17 mouse cellular contexts compared by ENCODE assay signal in genomic region chr1:153909963-153910291, GRCm38 (mm10). TPM values are rescaled to one million over a fixed set of nuclear protein-coding genes. Genes with fewer than 3 reads are reported as not detected.
DNase-seq lines count a peak whose midpoint lies in the region; ATAC-seq and TF ChIP-seq lines count a peak whose summit lies in the region.
"Had no signal": no experiment of that assay in that cellular context is flagged by ENCODE, and none has a peak within 500 bp of the region (broad histone marks: within the 10 kb centered on the region; RNA-seq: fewer than 3 reads in every experiment).

No protein-coding gene starts in this region.

- H3K4me3 ChIP-seq in heart, adult 2 months: no peak overlapping the region
- no peak overlapping the region for H3K4me3 ChIP-seq in heart, embryonic 10.5 days
- H3K4me3 ChIP-seq in lung, embryonic 14.5 days (ENCODE audit: low read depth, low read length): no peak overlapping the region
- H3K4me3 ChIP-seq in intestine, embryonic 16.5 days (ENCODE audit: low read length): no peak overlapping the region
- H3K4me3 ChIP-seq: embryonic facial prominence, embryonic 15.5 days; hindbrain, embryonic 13.5 days; limb, embryonic 12.5 days; midbrain, embryonic 13.5 days had no signal

- peak; percentile 42; the same call in 1 of the 2 replicates for ATAC-seq in lung, embryonic 14.5 days (ENCODE audit: insufficient read depth)
- ATAC-seq in erythroid progenitor cell, adult 5-6 weeks (replicated peaks; ENCODE audit: low FRiP score, poor library complexity, severe bottlenecking): peak; percentile 80
- peak; percentile 49 for ATAC-seq in megakaryocyte progenitor cell, adult 5-6 weeks (replicated peaks; ENCODE audit: poor library complexity)
- ATAC-seq in intestine, embryonic 16.5 days: no peak
- ATAC-seq: forebrain, postnatal 0 days; midbrain, embryonic 13.5 days had no signal

- H3K79me2 ChIP-seq in heart, adult 2 months (replicated peaks; ENCODE audit: control insufficient read depth, insufficient read depth, low read length): no peaks in the 10 kb centered on the region

- H3K36me3 ChIP-seq in heart, adult 2 months (ENCODE audit: control insufficient read depth, insufficient read depth, low read length): peaks cover 31% of the 10 kb centered on the region
- H3K36me3 ChIP-seq in heart, embryonic 10.5 days: peaks cover 57% of the 10 kb centered on the region
- H3K36me3 ChIP-seq in lung, embryonic 14.5 days (ENCODE audit: insufficient read depth): peaks cover 50% of the 10 kb centered on the region
- peaks cover 12% of the 10 kb centered on the region for H3K36me3 ChIP-seq in intestine, embryonic 16.5 days (ENCODE audit: control insufficient read depth, insufficient read depth, low read length)

- no peak overlapping the region for H3K27ac ChIP-seq in heart, adult 2 months
- H3K27ac ChIP-seq in heart, embryonic 10.5 days: no peak overlapping the region
- peak overlapping the region; percentile 21; the same call in 1 of the 2 replicates for H3K27ac ChIP-seq in lung, embryonic 14.5 days (ENCODE audit: low read depth)
- no peak overlapping the region for H3K27ac ChIP-seq in intestine, embryonic 16.5 days (ENCODE audit: low read length)
- H3K27ac ChIP-seq: embryonic facial prominence, embryonic 15.5 days; hindbrain, embryonic 13.5 days; limb, embryonic 12.5 days; midbrain, embryonic 13.5 days had no signal

- TF ChIP-seq EP300 in heart, adult 2 months (IDR thresholded peaks at IDR 0.05; ENCODE audit: insufficient read depth, low read depth, low read length): 0 out of 2 replicates have a peak, but pooled peaks have one; percentile 30

- 68% methylated on average over 9 of the region's 9 CpGs for WGBS in heart, adult 2 months
- 91% methylated on average over 9 of the region's 9 CpGs for whole genome bisulfite sequencing in heart, embryonic 10.5 days
- 66% methylated on average over 9 of the region's 9 CpGs for WGBS in lung, embryonic 14.5 days
- WGBS in intestine, embryonic 16.5 days: 89% methylated on average over 9 of the region's 9 CpGs

- intact Hi-C loops in heart, adult 2 months (cut with DNase I): no loop called here

- H3K4me1 ChIP-seq in heart, adult 2 months (ENCODE audit: control insufficient read depth, insufficient read depth, low read length): peaks cover 11% of the 10 kb centered on the region
- no peaks in the 10 kb centered on the region for H3K4me1 ChIP-seq in heart, embryonic 10.5 days
- no peaks in the 10 kb centered on the region for H3K4me1 ChIP-seq in lung, embryonic 14.5 days (ENCODE audit: insufficient read depth)
- H3K4me1 ChIP-seq in intestine, embryonic 16.5 days (ENCODE audit: control insufficient read depth, insufficient read depth, low read length): no peaks in the 10 kb centered on the region
- H3K4me1 ChIP-seq: embryonic facial prominence, embryonic 15.5 days; hindbrain, embryonic 13.5 days; limb, embryonic 12.5 days had no signal

- no peak for DNase-seq in heart, adult 2 months
- DNase-seq in heart, embryonic 10.5 days (ENCODE audit: low spot score): no peak
- DNase-seq in lung, embryonic 14.5 days: no peak
- DNase-seq in lung, adult 18-20 months: no peak
- no peak for DNase-seq in cerebellum, postnatal 36 days
- DNase-seq: adrenal gland, postnatal 10 days; cerebellum, postnatal 25 days; forebrain, postnatal 0 days had no signal

- H3K4me2 ChIP-seq in lung, embryonic 14.5 days: no peak overlapping the region
- no peak overlapping the region for H3K4me2 ChIP-seq in intestine, embryonic 16.5 days (ENCODE audit: low read depth, low read length)
- H3K4me2 ChIP-seq: embryonic facial prominence, embryonic 15.5 days; hindbrain, embryonic 13.5 days; limb, embryonic 12.5 days; midbrain, embryonic 13.5 days had no signal

- no peak overlapping the region for H3K9ac ChIP-seq in heart, adult 2 months (ENCODE audit: low read depth, low read length)
- no peak overlapping the region for H3K9ac ChIP-seq in lung, embryonic 14.5 days
- H3K9ac ChIP-seq in intestine, embryonic 16.5 days (ENCODE audit: low read depth, low read length): no peak overlapping the region
- H3K9ac ChIP-seq: embryonic facial prominence, embryonic 15.5 days; forebrain, postnatal 0 days; hindbrain, embryonic 13.5 days; limb, embryonic 12.5 days; midbrain, embryonic 13.5 days had no signal

- no peak for TF ChIP-seq CTCF in heart, adult 2 months (IDR thresholded peaks at IDR 0.05)
- TF ChIP-seq CTCF in lung, embryonic 14.5 days (IDR thresholded peaks at IDR 0.05; ENCODE audit: low read depth): no peak

- TF ChIP-seq POLR2A in heart, adult 2 months (IDR thresholded peaks at IDR 0.05; ENCODE audit: insufficient read depth, low read depth, low read length): peak; percentile 42; the same call in 1 of the 2 replicates

- no peaks in the 10 kb centered on the region for H3K27me3 ChIP-seq in heart, adult 2 months (ENCODE audit: control insufficient read depth, insufficient read depth, low read length)
- H3K27me3 ChIP-seq in heart, embryonic 10.5 days (ENCODE audit: insufficient read depth, poor library complexity, severe bottlenecking): no peaks in the 10 kb centered on the region
- no peaks in the 10 kb centered on the region for H3K27me3 ChIP-seq in lung, embryonic 14.5 days (ENCODE audit: insufficient read depth, low read length)
- no peaks in the 10 kb centered on the region for H3K27me3 ChIP-seq in intestine, embryonic 16.5 days (replicated peaks; ENCODE audit: control insufficient read depth, insufficient read depth, low read length)
- H3K27me3 ChIP-seq: embryonic facial prominence, embryonic 15.5 days; hindbrain, embryonic 13.5 days; limb, embryonic 12.5 days; midbrain, embryonic 13.5 days had no signal

- no peaks in the 10 kb centered on the region for H3K9me3 ChIP-seq in heart, embryonic 10.5 days
- H3K9me3 ChIP-seq in lung, embryonic 14.5 days (ENCODE audit: low read depth, low read length): no peaks in the 10 kb centered on the region
- H3K9me3 ChIP-seq in intestine, embryonic 16.5 days (ENCODE audit: control insufficient read depth, low read length): no peaks in the 10 kb centered on the region
- H3K9me3 ChIP-seq: embryonic facial prominence, embryonic 15.5 days; hindbrain, embryonic 13.5 days; limb, embryonic 12.5 days; midbrain, embryonic 13.5 days had no signal

RNA-seq across cellular contexts. Expression of gene Teddm2, which starts 9.9 kb away (rescaled TPM):
- total RNA-seq in heart, adult 2 months (2021): under 1 TPM; 0.91 TPM
- polyA plus RNA-seq in heart, adult 2 months (2012; rRNA removed): 0.49 and 1.00 TPM in 2 replicates
- 0.18 and 0.34 TPM in 2 replicates for polyA plus RNA-seq in heart, embryonic 10.5 days (2016; fragmentation: Nextera tagmentation; extraction: Ambion mirVana)
- 0.36 and 0.58 TPM in 2 replicates for polyA plus RNA-seq in lung, embryonic 14.5 days (2014; fragmentation: Nextera tagmentation; extraction: Ambion mirVana)
- 0.72 TPM in 1 of 2 replicates, not detected in the other for total RNA-seq in erythroid progenitor cell, adult 5-6 weeks (2015; ENCODE audit: low replicate concordance)
- total RNA-seq in erythroid progenitor cell, adult 5-6 weeks (2017; ENCODE audit: low replicate concordance): 0.61 and 1.9 TPM in 2 replicates
- 0.05 and 0.10 TPM in 2 replicates for total RNA-seq in megakaryocyte progenitor cell, adult 5-6 weeks (2015)
- 0.24 TPM in 1 of 2 replicates, not detected in the other for total RNA-seq in megakaryocyte progenitor cell, adult 5-6 weeks (2017)
- polyA plus RNA-seq in intestine, embryonic 16.5 days (2015; fragmentation: Nextera tagmentation; extraction: Ambion mirVana): 0.18 and 0.21 TPM in 2 replicates

RNA-seq across cellular contexts. Expression of gene Glul, which starts 10.2 kb away (rescaled TPM):
- total RNA-seq in heart, adult 2 months (2021): 100 to 1,000 TPM; 406 to 679 TPM
- 344 and 559 TPM in 2 replicates for polyA plus RNA-seq in heart, adult 2 months (2012; rRNA removed)
- 65.4 and 96.6 TPM in 2 replicates for polyA plus RNA-seq in heart, embryonic 10.5 days (2016; fragmentation: Nextera tagmentation; extraction: Ambion mirVana)
- 90.6 and 97.0 TPM in 2 replicates for polyA plus RNA-seq in lung, embryonic 14.5 days (2014; fragmentation: Nextera tagmentation; extraction: Ambion mirVana)
- 72.9 and 80.7 TPM in 2 replicates for total RNA-seq in erythroid progenitor cell, adult 5-6 weeks (2015; ENCODE audit: low replicate concordance)
- 123 and 127 TPM in 2 replicates for total RNA-seq in erythroid progenitor cell, adult 5-6 weeks (2017; ENCODE audit: low replicate concordance)
- total RNA-seq in megakaryocyte progenitor cell, adult 5-6 weeks (2015): 32.1 and 35.2 TPM in 2 replicates
- total RNA-seq in megakaryocyte progenitor cell, adult 5-6 weeks (2017): 46.2 and 55.2 TPM in 2 replicates
- polyA plus RNA-seq in intestine, embryonic 16.5 days (2015; fragmentation: Nextera tagmentation; extraction: Ambion mirVana): 61.0 and 66.0 TPM in 2 replicates

RNA-seq across cellular contexts. Expression of gene Teddm1a, which starts 18.4 kb away (rescaled TPM):
- not detected for total RNA-seq in heart, adult 2 months (2021)
- polyA plus RNA-seq in heart, adult 2 months (2012; rRNA removed): not detected in 2 replicates
- polyA plus RNA-seq in heart, embryonic 10.5 days (2016; fragmentation: Nextera tagmentation; extraction: Ambion mirVana): not detected in 2 replicates
- not detected in 2 replicates for polyA plus RNA-seq in lung, embryonic 14.5 days (2014; fragmentation: Nextera tagmentation; extraction: Ambion mirVana)
- not detected in 2 replicates for total RNA-seq in erythroid progenitor cell, adult 5-6 weeks (2015; ENCODE audit: low replicate concordance)
- not detected in 2 replicates for total RNA-seq in erythroid progenitor cell, adult 5-6 weeks (2017; ENCODE audit: low replicate concordance)
- total RNA-seq in megakaryocyte progenitor cell, adult 5-6 weeks (2015): not detected in 2 replicates
- total RNA-seq in megakaryocyte progenitor cell, adult 5-6 weeks (2017): not detected in 2 replicates
- not detected in 2 replicates for polyA plus RNA-seq in intestine, embryonic 16.5 days (2015; fragmentation: Nextera tagmentation; extraction: Ambion mirVana)
- total RNA-seq: adrenal gland, postnatal 10 days; forebrain, postnatal 0 days had no signal
- polyA plus RNA-seq: embryonic facial prominence, embryonic 15.5 days; heart, postnatal 0 days; hindbrain, embryonic 13.5 days; limb, embryonic 12.5 days; midbrain, embryonic 13.5 days; neural tube, embryonic 11.5 days had no signal

RNA-seq across cellular contexts. Expression of gene Teddm1b, which starts 35.8 kb away (rescaled TPM):
- total RNA-seq in heart, adult 2 months (2021): not detected
- polyA plus RNA-seq in heart, adult 2 months (2012; rRNA removed): not detected in 2 replicates
- polyA plus RNA-seq in heart, embryonic 10.5 days (2016; fragmentation: Nextera tagmentation; extraction: Ambion mirVana): 0.10 and 0.41 TPM in 2 replicates
- polyA plus RNA-seq in lung, embryonic 14.5 days (2014; fragmentation: Nextera tagmentation; extraction: Ambion mirVana): 0.26 and 0.34 TPM in 2 replicates
- not detected in 2 replicates for total RNA-seq in erythroid progenitor cell, adult 5-6 weeks (2015; ENCODE audit: low replicate concordance)
- total RNA-seq in erythroid progenitor cell, adult 5-6 weeks (2017; ENCODE audit: low replicate concordance): 0.13 TPM in 1 of 2 replicates, not detected in the other
- not detected in 2 replicates for total RNA-seq in megakaryocyte progenitor cell, adult 5-6 weeks (2015)
- total RNA-seq in megakaryocyte progenitor cell, adult 5-6 weeks (2017): not detected in 2 replicates
- 0.07 and 0.10 TPM in 2 replicates for polyA plus RNA-seq in intestine, embryonic 16.5 days (2015; fragmentation: Nextera tagmentation; extraction: Ambion mirVana)
- total RNA-seq: adrenal gland, postnatal 10 days; forebrain, postnatal 0 days had no signal
